Comparison of ENCODE assay signal across 8 mouse cellular contexts in the genomic region with DNA sequence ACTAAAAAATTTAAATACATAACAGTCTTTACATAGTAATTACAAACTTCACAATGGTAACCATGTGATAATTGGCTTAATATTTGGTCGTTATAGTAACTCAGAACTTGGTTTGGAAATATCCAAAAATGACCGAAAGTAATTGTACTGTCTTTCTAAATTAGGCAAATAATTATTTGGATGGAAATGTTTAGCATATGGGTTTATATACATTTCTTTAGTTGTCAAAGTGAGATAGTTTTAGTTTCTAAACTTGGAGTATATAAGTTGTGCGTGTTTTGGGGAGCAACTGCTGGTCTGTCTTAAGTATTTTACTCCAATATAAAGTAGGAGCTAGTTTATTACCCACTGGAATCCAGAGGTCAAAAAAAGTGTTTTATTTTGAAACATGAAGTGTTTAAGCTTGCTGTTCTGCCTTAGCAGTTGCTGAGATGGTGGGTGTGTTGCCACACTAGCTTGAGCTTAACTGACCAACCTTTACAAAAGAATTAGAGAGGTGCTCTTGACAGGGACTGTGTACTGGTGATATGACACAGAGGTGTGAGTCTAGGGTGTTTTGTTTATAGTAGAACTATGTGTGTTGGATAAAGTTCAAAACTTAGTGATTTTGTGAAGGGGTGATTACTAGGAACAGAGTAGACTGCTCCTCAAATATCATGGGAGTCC. TPM values are rescaled to one million over a fixed set of nuclear protein-coding genes. Genes with fewer than 3 reads are reported as not detected.
DNase-seq lines count a peak whose midpoint lies in the region; ATAC-seq and TF ChIP-seq lines count a peak whose summit lies in the region.
"Had no signal": no experiment of that assay in that cellular context is flagged by ENCODE, and none has a peak within 500 bp of the region (broad histone marks: within the 10 kb centered on the region; RNA-seq: fewer than 3 reads in every experiment).

No protein-coding gene starts in this region.

- ATAC-seq in forebrain, embryonic 16.5 days = no peak
- ATAC-seq in liver, embryonic 13.5 days (ENCODE audit: low read depth) = no peak

- peaks cover 2% of the 10 kb centered on the region for H3K36me3 ChIP-seq in testis, adult 2 months (ENCODE audit: control insufficient read depth, insufficient read depth, low read length)
- no peaks in the 10 kb centered on the region for H3K36me3 ChIP-seq in forebrain, embryonic 16.5 days (ENCODE audit: control insufficient read depth, insufficient read depth)
- peaks cover 22% of the 10 kb centered on the region for H3K36me3 ChIP-seq in liver, embryonic 13.5 days

- peak overlapping the region; percentile 64 for H3K4me3 ChIP-seq in testis, adult 2 months (ENCODE audit: control insufficient read depth, low read depth, low read length)
- peak overlapping the region; percentile 78 for H3K4me3 ChIP-seq in forebrain, embryonic 16.5 days (replicated peaks; ENCODE audit: low read length)
- H3K4me3 ChIP-seq in liver, embryonic 13.5 days (replicated peaks) = peak overlapping the region; percentile 96

- no peaks in the 10 kb centered on the region for H3K9me3 ChIP-seq in forebrain, embryonic 16.5 days (ENCODE audit: control insufficient read depth, low read length)
- no peaks in the 10 kb centered on the region for H3K9me3 ChIP-seq in liver, embryonic 13.5 days (replicated peaks)

- peaks cover 4% of the 10 kb centered on the region; the same call in 1 of the 2 replicates for H3K4me1 ChIP-seq in testis, adult 2 months (ENCODE audit: control insufficient read depth, insufficient read depth, low read length)
- peaks cover 17% of the 10 kb centered on the region for H3K4me1 ChIP-seq in forebrain, embryonic 16.5 days (replicated peaks; ENCODE audit: control insufficient read depth, insufficient read depth, low read length)
- peaks cover 51% of the 10 kb centered on the region for H3K4me1 ChIP-seq in liver, embryonic 13.5 days (replicated peaks)

- peak overlapping the region; percentile 39 for H3K27ac ChIP-seq in testis, adult 2 months (ENCODE audit: control insufficient read depth, insufficient read depth, low read depth, low read length)
- no peak overlapping the region for H3K27ac ChIP-seq in forebrain, embryonic 16.5 days (ENCODE audit: low read length)
- H3K27ac ChIP-seq in liver, embryonic 13.5 days = peak overlapping the region; percentile 96

- WGBS in forebrain, embryonic 16.5 days = 22% methylated on average over 3 of the region's 3 CpGs
- WGBS in liver, embryonic 13.5 days (ENCODE audit: insufficient replicate concordance) = 8% methylated on average over 3 of the region's 3 CpGs

- H3K4me2 ChIP-seq in forebrain, embryonic 16.5 days (ENCODE audit: low read length) = peak overlapping the region; percentile 91
- H3K4me2 ChIP-seq in liver, embryonic 13.5 days = peak overlapping the region; percentile 86

- DNase-seq in testis, postnatal 14 days (ENCODE audit: low spot score) = no peak
- no peak for DNase-seq in liver, embryonic 13.5 days
- DNase-seq in cerebellum, adult 18-20 months = no peak
- DNase-seq in Muller cell, postnatal 12 days (ENCODE audit: inconsistent ontology term) = no peak
- no peak for DNase-seq in frontal cortex, adult 2 months (ENCODE audit: extremely low spot score in 1 of 2, low spot score in 1 of 2)
- DNase-seq: gastrocnemius, postnatal 36 days had no signal

- peak overlapping the region; percentile 32; the same call in 1 of the 2 replicates for H3K9ac ChIP-seq in forebrain, embryonic 16.5 days (replicated peaks; ENCODE audit: low read depth, low read length)
- H3K9ac ChIP-seq in liver, embryonic 13.5 days = peak overlapping the region; percentile 99

- H3K27me3 ChIP-seq in testis, adult 2 months (ENCODE audit: control insufficient read depth, insufficient read depth, low read length) = no peaks in the 10 kb centered on the region
- H3K27me3 ChIP-seq in forebrain, embryonic 16.5 days (replicated peaks; ENCODE audit: control insufficient read depth, insufficient read depth, low read length) = no peaks in the 10 kb centered on the region
- H3K27me3 ChIP-seq in liver, embryonic 13.5 days = no peaks in the 10 kb centered on the region

- no peak for TF ChIP-seq CTCF in testis, adult 2 months (IDR thresholded peaks at IDR 0.05; ENCODE audit: control insufficient read depth, insufficient read depth, insufficient replicate concordance, low read depth, low read length)

- TF ChIP-seq POLR2A in testis, adult 2 months (IDR thresholded peaks at IDR 0.05; ENCODE audit: control insufficient read depth, low read depth, low read length) = no peak

RNA-seq across cellular contexts. Expression of a gene that starts 1.5 kb away (rescaled TPM):
- 94.0 and 101 TPM in 2 replicates for polyA plus RNA-seq in testis, adult 2 months (2012; rRNA removed)
- polyA plus RNA-seq in forebrain, embryonic 16.5 days (2015; fragmentation: Nextera tagmentation; extraction: Ambion mirVana) = 97.5 and 118 TPM in 2 replicates
- 433 and 444 TPM in 2 replicates for polyA plus RNA-seq in liver, embryonic 13.5 days (2015; fragmentation: Nextera tagmentation; extraction: Ambion mirVana)
- 4.4 and 4.8 TPM in 2 replicates for polyA plus RNA-seq in frontal cortex, adult 2 months (2012; rRNA removed)

RNA-seq across cellular contexts. Expression of a gene that starts 5.0 kb away (rescaled TPM):
- polyA plus RNA-seq in testis, adult 2 months (2012; rRNA removed) = 19.7 and 19.9 TPM in 2 replicates
- 31.2 and 40.0 TPM in 2 replicates for polyA plus RNA-seq in forebrain, embryonic 16.5 days (2015; fragmentation: Nextera tagmentation; extraction: Ambion mirVana)
- 21.0 and 22.2 TPM in 2 replicates for polyA plus RNA-seq in liver, embryonic 13.5 days (2015; fragmentation: Nextera tagmentation; extraction: Ambion mirVana)
- 23.5 and 24.2 TPM in 2 replicates for polyA plus RNA-seq in frontal cortex, adult 2 months (2012; rRNA removed)

Comparison
In these comparisons a context has a peak if more than half of its experiments do, and no peak if none do; other contexts are left out.
1. RNA of a gene that starts 1.5 kb away (polyA plus RNA-seq): 433 to 444 TPM in liver, embryonic 13.5 days, 94.0 to 101 TPM in testis, adult 2 months and 97.5 to 118 TPM in forebrain, embryonic 16.5 days; 4.4 to 4.8 TPM in frontal cortex, adult 2 months; every median in the first group is over 10 times any median in the second.
2. Peak in every context shown above with its lines, with median percentiles within 50 percentile points of each other: H3K4me3 ChIP-seq.